Mouse (Mus musculus): Measurements from ENCODE around the gene Ly6g6d.
"Not testable (repeated sequence)": the region's sequence is repeated elsewhere in the genome, so short reads cannot be mapped to it uniquely, and the experiment has no call there.

Gene Ly6g6d

DNA sequence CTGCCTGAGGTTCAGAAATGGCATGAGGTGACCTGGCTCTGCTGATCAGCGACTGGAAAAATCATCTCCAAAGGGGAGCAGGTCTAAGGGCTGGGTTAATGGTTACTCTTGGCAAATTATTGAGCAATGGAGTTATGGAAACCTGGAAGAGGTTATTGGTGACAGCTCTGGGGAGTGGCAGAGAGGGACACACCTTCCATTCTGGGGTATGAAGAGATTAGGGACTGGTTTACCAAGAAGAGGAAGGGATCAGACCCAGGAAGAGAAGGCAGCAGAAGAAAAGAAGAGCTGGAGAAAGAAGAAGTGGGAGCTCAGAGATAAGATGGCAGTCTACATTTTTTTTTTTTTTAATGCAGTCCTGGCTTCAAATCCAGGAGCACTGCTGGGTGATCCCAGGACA lies 30.2 kb downstream of the Ly6g6d start:
- DNase-seq: no peak

- peak; percentile 96 to 97 for DNase-seq
Measured at GRCm38 (mm10) chr17:35046681-35047455, 31.0 kb downstream of the Ly6g6d start, which contains the start of gene Msh5. Gene Msh5 (minus strand): TSS chr17:35046745.

- DNase-seq: no peak
Measured at GRCm38 (mm10) chr17:35045807-35046680, 31.8 kb downstream of the Ly6g6d start.

DNA sequence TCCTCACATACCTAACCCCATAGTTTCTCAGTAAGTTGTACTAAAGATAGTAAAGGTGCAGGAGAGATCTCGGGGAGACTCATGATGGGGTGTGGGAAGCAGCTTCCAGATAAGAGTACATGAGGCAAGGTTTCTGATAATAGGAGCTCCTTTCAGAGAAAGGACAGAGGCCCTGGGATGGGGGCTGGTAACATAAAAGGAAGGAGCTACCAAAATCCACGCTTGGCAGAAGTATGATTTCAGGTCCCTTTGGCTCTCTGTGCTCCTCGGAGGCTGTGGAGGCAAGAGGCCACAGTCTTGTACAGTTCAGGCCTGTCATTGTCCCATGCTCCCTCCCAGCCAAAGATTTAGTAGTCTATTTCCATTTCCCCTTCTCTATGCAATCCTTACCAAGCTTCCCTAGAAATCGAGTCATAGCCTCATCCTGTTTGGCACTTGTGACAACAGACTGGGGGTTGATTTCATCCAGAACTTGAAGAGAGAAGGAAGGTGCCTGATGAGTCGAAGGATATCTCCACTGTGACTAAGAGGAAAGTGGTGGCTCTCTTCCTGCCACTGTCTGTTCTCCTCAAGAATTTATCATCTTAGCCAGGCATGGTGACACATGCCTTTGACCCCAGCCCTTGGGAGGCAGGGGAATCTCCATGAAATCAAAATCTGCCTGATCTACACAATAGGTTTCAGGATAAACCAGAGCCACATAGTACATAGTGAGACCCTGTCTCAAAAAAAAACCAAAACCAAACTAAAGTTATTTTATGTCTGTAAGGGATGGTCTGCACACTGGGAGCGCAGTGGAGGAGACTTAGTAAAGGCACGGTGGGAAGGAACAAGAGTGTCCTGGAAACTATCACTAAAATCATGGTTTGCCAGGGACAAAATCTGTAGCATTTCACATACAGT lies 32.7 kb downstream of the Ly6g6d start:
- no peak for DNase-seq

GRCm38 (mm10) chr17:35043794-35044193 lies 34.1 kb downstream of the Ly6g6d start:
- DNase-seq: no peak

DNA sequence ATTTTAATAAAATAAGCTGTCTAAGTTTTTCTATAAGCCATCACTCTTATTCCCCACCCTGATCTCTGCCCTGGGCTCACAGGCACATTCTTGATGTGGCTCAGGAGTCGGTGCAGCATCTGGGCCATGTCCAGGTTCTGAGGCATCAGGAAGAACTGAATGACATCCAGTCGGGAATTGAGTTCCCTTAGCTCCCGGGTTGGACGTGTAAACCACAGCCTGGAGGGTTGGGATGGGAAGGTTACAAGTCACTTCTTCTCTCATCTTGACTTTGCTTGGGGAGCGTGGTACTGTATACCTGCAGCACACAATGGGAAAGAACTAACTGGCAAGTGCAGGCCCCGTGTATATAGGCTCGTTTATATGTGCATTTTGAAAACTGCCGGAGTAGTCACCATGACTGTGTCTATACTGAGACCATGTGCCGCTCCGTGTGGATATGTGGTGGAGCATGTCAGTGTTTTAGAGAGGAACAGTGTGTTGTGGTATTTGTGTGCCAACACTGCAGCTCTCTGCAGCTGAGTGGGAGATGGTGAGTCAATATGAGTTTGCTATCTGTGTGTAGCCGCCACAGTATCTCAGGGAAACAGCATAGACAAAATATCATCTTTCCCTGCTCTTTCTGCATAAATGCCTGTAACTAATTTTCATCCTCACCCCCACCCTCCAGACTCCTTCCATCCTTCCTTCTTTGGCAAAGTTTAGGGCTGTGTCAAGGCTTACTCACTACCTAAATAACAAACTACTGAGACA lies 38.6 kb downstream of the Ly6g6d start:
- no peak for DNase-seq

- no peak for DNase-seq
Measured at GRCm38 (mm10) chr17:35034896-35035295, 43.0 kb downstream of the Ly6g6d start.

DNA sequence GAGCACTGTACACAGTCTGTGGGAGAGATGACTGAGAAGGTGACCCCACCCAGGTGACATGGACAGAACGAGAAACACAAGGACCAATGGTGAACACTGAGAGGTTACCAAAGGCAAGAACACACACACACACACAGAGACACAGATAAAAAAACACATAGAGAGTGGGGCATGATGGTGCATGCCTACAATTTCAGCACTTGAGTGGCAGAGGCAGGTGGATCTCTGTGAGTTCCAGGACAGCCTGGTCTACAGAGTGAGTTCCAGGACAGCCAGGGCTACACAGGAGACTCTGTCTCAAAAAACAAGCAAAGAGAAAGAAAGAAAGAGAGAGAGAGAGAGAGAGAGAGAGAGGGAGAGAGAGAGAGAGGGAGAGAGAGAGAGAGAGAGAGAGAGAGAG lies 44.2 kb downstream of the Ly6g6d start:
- not testable (repeated sequence) for DNase-seq

- DNase-seq: peak in 1 of 2 experiments; percentile 30
Measured at GRCm38 (mm10) chr17:35032323-35032870, 45.5 kb downstream of the Ly6g6d start.

GRCm38 (mm10) chr17:35031880-35032279 lies 46.0 kb downstream of the Ly6g6d start:
- no peak for DNase-seq

DNA sequence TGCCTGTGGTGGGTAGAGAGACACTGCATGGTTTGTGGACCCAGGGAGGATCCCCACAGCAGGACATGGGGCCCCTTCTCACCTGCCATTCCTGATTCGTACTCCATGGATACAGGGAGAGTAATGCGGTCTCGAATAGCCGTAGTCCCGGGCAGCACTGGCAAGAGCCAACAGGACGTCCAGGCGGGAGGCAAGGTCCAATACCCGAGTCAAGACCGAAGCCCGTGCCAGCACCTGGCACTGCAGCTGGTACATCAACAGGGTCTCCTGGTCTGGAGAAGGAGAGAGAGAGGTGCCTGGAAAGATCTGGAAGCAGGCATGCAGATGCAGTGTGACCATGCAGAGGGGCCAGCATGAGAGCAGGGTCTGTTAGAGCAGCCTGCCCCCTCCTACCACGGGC lies 46.6 kb downstream of the Ly6g6d start:
- no peak for DNase-seq

GRCm38 (mm10) chr17:35029691-35030532 lies 48.0 kb downstream of the Ly6g6d start:
- peak; percentile 49 to 51 for DNase-seq

- DNase-seq: no peak
Measured at GRCm38 (mm10) chr17:35028315-35028714, 49.5 kb downstream of the Ly6g6d start.

GRCm38 (mm10) chr17:35027277-35028068 lies 50.4 kb downstream of the Ly6g6d start, which contains the start of gene Sapcd1:
Gene Sapcd1 (minus strand): TSS chr17:35028016.
- peak; percentile 48 to 56 for DNase-seq

DNA sequence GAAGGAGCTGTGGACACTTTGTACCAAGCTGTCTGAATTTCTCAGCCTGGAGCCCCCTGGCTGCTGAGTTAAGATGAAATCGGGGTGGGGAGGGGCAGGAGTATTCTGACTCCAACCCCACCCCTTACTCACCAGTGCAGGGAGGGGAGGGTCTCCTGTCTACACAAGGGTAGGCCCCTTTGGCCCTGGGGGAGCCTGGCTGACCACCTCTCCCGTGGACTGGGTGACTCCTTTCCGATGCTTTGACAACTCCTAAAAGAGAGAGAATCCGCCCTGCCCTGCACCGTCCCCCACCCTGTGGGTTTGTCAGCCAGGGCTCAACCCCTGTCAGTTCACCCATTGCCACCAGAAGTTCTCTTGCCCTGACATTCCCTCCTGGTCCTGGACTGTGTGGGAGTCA lies 51.7 kb downstream of the Ly6g6d start:
- no peak for DNase-seq

DNA sequence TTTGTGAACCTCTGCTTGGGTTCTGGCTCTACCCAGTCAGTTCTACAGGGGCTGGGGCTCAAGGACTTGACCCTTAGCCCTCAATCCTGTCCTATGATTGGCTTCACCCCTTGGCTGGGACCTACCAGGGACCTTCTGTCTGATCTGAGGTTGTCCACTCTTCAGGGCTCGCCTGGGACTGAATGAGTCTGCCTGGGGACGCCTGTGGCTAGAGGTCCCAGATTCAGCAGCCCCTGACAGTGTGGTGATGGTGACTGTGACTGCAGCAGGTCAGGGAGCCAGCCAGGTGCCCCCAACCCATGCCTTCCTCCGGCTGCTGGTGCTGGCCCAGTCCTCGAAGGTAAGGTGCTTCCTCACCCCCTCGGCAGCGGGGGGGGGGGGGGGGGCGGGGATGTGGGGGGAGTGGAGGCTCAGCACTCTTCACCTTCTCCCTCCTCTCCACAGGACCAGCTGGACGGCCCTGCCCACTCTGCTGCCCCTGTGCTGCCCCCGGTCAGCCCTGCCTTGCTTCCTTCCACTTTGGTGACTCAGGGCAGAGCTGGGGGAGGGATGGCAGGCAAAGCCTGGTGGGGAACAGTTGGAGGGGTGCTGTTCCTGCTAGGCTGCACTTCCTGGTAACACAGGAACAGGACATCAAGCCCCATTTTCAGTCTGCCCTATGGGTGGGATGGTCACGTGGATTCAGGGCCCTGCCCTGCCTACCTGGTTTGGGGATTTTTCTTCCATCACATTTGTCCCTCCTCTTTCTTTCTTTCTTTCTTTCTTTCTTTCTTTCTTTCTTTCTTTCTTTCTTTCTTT lies 53.0 kb downstream of the Ly6g6d start:
- DNase-seq: no peak

- DNase-seq: no peak
Measured at GRCm38 (mm10) chr17:35024261-35024660, 53.6 kb downstream of the Ly6g6d start.

DNA sequence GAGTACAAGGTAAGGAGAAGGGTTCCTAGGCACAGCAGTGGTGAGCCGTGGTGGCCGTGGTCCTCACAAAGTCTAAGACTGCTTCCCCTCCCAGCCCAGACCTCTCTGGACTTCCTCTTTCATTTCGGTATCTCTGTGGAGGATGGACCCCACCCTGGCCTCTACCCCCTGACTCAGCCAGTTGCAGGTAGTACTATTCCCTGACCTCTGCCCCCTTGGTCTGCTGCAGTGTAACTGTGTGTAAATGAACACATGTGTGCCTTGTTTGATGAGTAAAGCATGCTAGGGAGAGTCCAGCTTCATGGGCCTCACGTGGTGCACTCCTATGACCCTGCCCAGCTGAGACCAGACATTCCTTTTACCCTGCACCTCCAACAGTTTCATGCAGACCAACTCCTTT lies 54.1 kb downstream of the Ly6g6d start:
- DNase-seq: peak; percentile 31 to 40

DNA sequence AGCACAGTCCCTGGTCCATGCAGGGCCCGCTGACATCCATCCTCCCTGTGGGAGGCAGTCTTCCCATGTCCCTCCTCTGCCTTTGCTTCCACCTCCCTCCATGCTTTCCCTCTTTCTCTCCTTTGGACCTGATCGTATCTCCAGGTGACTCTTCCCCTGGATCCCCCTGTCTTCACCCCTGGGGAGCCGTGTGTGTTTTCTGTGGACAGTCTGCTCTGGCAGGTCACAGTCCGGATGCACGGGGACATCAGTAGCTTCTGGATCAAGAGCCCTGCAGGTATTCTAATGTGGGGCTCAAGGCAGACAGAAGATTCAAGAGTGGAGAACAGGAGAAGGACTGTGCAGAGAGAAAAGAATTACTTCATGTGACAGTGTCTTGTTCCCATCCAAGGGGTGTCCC lies 54.6 kb downstream of the Ly6g6d start:
- no peak for DNase-seq

Data from B cell, adult 2 months (primary cell).